Mouse (Mus musculus): ENCODE results near the gene Rnf212.

The Rnf212 gene

DNA sequence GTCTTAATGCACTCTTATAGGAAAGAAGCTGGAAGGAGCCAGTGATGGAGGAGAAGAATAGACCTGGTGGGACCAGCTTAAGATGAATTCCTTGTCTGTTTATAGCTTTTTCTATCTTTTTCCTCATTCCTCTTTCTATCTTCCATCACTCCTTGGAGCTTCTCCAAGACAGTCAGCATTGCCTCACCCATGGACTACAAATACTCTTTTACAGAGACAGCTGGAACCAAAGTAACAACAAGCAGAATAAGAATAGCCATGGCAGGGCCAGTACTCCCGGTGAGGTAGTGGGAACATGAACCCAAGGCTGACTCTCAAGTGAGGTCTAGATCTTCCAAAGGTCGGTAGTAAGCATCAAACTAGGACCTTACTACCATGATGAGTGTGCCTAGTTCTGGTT, 61.7 kb downstream of the Rnf212 start:
- no peak for DNase-seq (ENCODE audit: low spot score)

DNA sequence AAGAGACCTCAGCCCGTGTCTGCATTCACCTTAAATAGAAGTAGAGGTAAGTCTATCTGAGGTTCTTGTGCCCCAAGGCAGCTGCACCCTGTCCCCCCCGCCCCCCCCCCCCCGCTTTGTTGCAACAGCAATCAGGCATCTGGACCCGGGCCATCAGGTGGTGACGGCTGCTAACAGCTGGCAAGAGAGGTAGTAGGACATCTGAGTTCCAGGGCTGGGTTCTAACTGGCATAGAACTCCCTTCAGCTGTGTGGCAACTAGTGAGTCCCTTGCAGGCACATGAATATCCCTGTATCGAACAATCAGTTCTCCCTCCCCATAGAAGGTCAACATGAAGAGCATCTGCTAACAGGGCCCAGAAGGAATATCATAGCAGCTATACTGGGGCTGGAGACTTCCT, 62.8 kb downstream of the Rnf212 start:
- no peak for DNase-seq (ENCODE audit: low spot score)

DNA sequence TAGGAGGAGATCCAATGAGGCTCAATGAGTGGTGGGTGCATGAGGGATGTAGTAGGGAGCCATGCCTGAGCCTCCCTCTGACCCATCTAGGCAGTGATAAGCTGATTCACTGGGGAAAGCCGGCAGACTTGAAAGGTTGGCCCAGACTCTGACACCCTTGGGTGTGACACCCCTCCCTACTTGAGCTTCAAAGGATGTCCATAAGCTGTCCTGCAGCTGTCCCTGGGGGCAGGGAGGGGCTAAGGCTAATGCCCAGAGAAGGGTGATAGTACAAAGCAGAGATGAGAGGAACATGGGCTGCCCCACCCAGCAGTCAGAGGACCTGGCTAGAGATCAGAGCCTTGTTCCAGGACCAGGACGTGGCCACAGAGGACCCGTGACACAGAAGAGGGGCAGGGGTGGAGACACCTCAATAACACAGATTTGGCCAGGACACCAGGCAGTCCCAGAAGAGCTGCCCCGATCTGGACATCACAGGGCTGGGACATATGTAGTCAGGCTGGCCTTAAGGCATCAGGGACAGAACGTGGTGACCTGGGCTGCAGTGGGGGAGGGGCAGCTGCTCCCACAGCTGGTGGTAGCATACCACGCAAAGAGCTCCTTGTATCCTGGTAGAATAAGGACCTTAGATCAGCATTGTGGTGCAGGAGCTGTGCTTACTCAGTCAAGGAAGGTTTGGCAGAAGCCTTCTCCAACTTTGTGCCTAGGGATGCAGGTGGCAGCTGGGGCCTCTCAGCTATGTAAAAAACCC, 65.6 kb downstream of the Rnf212 start:
- DNase-seq (ENCODE audit: low spot score): no peak

DNA sequence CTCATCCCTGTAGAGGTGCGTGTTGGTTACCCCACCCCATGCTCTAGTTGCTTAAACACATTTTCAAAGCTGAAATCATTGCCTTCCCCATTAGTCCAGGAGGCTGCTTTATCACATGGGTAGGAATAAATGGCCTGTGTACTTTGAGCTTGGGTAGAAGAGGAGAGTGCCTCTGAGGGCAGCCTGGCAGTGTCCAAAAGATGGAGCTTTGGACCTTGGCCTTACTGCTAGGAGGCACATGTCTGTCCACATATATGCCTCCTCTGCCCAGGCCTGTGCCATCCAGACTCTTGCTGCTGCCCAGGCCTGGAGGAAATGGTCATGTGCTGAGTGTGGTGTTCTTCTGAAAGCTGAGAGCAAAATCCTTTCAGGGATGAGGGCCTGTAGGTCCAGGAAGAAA, 66.4 kb downstream of the Rnf212 start:
- no peak for DNase-seq (ENCODE audit: low spot score)

DNA sequence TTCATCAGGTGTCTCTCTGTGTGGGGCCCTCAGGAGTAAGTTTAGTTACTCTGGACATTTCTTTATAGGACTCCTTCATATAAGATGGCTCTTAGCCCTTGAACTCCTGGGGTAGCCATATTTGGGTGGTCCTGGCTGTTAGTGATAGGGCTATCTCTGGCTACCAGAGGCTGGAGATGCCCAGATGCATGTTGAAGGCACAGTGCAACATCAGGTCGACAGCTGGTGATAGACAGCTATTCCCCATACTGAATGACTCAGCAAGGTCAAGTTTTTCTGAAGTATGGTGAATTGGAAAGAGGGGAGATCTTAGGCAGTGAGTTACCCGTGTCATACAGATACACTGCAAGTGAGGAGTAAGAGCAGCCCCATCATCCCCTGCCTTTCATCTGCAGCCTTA, 67.0 kb downstream of the Rnf212 start:
- DNase-seq (ENCODE audit: low spot score): no peak

DNA sequence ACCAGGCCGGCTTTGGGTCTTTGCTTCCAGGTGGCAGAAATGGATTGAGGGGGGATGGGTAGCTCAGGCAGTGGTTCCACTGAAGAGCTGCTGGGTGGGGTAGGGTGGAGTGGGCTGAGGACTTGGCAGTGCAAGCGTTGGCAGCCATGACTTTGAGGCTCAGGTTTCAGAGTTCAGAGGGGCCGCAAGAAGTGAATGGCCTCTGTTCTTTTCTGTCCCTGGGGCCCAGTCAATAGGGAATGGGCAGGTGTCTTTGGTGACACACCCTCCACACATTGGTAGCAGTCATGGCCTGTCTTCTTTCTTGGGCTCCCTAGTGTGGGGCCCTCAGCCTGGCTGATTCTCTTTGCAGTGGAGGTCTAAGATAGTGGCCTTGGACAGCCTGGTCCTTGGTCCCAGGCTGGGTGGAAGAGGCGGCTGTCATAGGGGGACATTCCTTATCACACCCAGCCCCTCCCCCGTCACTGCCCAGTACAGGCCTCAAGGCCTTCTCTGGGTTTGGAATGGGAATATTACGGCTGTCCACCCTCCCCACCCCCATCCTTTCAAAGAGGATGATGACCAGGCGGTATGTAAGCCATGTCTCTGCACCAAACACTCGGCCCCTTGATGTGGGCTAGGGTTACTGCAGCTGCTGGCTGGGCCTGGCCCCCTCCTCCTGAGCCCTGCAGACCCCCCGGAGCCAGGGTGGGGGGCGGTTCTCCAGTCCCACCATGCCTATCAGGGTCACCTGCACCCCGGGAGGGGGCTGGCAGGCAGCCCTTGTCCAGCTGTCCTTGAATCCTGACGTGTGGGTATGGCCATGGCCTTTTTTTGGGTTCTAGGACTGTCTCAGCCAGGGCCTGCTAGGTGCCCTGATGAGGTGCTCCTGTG, 70.8 kb downstream of the Rnf212 start:
- DNase-seq (ENCODE audit: low spot score): no peak

DNA sequence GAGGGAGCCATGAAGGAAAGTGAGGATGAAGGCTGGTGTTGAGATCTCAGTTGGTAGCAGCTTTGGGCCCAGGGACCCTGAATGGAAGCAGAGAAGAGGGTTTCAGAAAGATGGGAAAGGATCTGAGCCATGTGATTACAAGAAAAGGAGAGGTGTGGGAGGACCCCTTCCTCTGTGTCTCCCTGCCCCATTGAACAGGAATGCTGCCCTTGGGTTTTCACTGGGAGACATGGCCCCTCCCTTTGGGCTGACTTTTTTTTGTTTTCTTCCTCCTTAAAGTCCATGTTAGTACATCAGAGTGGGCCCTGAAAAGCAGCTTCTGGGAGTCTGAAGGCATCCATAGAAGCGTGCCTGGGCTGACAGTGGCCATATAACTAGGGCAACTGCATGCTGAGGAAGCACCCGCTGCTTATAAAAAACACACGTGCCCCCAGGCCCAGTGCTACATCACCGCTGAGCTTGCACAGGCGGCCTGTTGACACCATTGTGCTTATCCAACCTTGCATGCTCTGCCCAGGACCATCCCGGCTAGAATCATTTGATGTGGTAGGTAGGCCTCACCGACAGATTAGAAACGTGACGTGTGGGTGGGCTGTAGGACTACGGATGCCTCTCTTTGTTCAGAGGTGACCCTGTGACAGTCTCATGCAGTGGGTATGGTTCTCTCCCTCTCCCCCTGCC, 73.3 kb downstream of the Rnf212 start:
- DNase-seq (ENCODE audit: low spot score): no peak

DNA sequence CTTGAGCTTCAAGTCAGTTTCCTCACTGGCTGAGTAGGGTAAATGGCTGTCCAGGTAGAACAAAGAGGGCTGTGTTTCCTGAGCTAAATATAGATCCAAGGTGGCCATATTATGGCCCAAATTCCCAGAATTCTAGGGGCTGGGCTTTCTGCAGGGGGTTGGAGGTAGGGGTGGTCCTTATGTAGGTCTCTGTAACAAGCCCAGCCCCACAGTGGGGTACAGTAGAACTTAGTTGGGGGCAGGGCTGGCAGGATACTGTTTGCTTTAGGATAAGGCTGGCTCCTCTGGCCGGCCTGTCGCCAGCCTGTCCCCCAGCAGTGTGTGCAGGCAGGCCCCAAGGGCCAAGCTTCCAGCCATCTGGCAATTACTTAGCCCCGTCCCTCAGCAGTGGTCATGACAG, 74.4 kb downstream of the Rnf212 start:
- no peak for DNase-seq (ENCODE audit: low spot score)

DNA sequence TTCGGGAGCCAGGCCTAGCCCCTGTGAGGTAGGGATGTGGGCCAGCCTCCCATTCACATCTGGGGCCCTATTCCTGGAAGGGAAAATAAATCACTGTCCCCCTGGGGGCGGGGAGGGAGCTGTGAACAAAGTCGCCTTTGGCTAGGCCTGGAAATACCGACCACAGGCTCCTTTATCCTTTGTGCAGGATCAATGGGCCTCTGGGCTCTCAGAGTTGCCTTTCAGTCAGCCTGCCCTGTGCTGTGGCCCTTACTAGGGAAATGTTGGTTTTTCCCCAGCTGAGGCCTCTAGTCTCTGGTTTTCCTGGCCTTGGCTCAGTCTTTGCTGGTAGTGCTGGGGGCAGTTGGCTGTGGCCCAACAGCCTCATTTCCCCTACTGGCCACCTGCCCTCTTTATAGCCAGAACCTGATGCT, 77.4 kb downstream of the Rnf212 start:
- DNase-seq (ENCODE audit: low spot score): peak; percentile 35

DNA sequence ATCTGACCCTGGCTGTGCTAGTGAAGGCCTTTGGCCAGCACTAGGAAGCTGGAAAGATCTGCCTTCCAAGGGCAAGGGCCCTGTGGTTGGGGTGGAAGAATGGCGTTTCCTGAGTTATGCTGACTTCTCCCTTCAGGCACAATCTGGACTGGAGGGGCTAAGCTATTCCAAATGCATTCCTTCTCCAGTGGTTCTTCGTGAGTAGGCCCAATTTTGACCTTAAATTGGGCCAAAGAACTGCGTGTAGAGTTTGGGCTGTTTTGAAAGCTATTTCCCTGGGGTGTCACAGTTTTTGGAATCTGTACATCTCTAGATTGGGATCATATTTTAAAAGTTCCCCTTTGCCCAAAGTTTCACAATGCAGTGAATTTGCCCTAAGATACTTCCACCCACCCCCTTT, 78.2 kb downstream of the Rnf212 start:
- DNase-seq (ENCODE audit: low spot score): no peak

DNA sequence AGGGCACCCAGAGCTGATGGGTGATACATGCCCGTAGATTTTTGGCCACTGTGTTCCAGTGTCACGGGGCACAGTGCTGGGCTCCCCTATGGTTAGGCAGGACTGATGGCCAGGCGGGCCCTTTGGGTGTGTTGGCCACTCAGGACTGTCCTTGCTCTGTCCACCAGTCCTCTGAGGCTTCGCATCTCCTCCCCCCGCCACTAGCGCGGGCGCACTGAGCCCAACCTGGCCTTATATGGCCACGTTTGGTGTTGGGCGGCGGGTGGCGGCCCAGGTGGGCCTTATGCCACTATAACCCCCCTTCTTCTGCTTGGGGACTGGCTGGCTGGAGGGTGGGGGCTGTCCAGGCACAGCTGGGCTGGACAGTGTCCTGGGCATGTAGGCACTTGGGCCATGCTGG, 78.9 kb downstream of the Rnf212 start:
- no peak for DNase-seq (ENCODE audit: low spot score)

DNA sequence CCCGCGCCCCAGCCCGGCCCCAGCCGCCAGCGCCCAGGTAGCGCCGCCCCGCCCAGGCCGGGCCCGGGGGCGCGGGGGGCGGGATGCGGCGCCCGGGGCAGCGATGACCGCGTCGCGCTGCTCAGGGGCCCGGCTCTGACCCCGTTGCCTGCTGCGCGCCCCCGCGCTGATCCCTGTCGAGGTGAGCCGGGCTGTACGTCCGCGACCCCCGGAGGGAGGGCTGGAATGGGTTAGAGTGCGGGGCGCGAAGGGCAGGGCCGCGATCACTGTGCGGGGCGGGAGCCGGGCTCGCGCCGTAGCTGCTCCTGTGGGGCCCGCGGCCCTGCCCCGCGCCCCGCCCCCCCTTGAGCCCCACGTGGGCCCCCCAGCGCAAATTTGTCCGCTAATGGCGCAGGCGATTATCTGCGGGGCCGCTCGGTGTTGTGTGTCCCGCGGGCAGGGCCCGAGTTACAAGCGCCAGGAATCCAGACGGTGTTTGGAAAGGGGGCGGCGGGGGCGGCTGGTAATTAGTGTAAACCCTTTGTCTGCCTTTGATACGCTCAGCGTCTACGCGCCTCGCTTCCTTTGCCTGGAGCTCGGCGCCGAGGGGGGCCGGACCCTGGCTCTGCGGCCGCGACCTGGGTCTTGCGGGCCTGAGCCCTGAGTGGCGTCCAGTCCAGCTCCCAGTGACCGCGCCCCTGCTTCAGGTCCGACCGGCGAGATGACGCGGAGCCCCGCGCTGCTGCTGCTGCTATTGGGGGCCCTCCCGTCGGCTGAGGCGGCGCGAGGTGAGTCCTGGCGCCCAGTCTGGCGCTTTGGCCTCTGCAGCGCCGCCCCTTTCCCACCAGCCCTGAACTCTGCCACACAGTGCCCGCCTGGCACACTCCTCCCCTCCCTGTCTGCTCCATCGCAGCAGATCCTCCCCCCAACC, 80.2 kb downstream of the Rnf212 start:
- no peak for DNase-seq (ENCODE audit: low spot score)

DNA sequence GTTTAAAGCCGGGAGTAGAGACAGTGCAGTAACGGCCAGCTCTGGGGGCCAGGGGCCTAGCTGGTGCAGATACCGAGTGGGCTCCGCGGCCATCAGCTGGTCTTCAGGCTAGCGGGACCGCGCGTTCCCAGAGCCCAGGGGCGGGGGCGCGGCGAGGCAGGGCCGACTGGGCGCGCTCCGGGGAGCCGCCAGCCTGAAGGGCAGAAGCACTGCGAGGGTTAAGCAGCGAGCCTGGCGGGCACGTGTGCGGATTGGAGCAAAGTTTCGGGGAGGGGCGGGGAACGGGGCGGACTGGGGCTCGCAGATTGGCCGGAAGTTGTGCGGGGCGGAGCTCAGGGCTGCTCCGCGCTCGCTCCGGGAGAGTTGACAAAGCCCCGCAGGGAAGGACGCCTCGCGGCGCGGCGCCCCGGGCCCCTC, 80.9 kb downstream of the Rnf212 start:
- no peak for DNase-seq (ENCODE audit: low spot score)

DNA sequence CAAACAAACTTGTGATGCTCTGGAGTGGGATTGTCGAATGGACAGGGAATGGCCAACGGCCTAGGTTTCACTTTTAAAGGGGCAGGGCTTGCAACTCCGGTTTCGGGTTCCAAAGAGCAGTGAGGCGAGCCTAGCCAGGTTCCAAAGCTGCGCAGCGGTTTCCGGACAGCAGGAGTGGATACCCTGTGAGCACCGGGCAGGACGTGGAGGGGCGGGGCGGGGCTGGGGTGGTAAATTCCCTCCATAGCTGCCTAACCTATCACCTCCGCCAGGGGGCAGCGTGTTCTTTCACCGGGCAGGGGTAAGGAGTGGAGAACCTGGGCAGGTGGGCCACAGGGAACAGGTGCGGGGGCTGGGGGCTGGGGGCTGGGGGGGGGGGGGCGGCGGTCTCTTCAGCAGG, 82.5 kb downstream of the Rnf212 start, which contains the start of gene Fgfrl1:
TSS of gene Fgfrl1 (plus strand) at position 112 of the 400 bp plus-strand sequence.
- no peak for DNase-seq (ENCODE audit: low spot score)

DNA sequence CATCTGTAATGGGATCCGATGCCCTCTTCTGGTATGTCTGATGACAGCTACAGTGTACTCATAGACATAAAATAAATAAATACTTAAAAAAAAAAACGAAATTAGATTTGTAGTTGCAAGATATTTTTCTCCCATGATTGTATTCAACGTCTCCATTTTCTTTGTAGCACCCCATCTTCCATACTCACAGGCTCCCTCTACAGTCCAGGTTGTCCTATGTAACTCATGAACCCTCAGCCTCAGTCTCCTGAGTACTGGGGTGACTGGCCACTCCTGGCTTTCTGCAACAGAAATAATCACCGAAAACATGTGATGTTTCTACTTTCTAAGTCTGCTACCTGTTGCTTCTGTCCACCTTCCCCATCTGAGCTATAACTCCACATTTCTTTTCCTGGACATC, 83.6 kb downstream of the Rnf212 start:
- no peak for DNase-seq (ENCODE audit: low spot score)

DNA sequence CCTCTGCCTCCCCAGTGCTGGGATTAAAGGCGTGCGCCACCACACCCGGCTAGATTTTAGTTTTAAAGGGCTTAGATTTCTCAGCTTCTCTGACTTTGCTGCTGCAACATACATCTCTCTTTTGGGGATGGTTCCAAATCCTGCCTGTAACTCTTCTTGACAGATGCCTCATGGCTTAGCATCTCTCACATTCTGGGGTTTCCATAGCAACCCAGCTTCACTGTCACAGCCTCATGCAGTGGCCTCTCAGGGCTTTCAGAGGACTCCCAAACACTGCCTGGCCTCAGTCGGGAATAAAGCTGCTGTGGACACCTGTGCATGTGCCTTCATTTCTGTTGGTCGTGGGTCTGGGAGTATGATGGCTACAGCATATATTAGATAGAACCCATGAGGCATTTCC, 85.7 kb downstream of the Rnf212 start:
- no peak for DNase-seq (ENCODE audit: low spot score)

DNA sequence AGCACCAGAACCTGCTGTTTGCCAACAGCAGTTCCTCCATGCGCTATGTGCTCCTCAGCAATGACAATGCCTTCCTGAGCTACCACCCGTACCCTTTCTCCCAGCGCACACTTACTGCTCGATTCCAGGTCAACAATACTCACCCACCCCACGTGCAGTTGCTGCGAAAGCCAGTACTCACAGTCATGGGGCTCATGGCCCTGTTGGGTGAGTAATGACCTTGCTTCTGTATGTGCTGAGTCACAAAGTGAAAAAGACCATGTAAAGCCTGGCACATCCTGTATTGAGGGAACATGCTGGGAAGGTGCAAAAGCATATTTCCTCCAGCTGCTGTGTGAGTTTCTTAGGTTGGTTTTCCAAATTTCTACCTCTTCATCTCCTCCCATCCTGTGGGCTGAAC, 93.9 kb downstream of the Rnf212 start:
- no peak for DNase-seq (ENCODE audit: low spot score)

DNA sequence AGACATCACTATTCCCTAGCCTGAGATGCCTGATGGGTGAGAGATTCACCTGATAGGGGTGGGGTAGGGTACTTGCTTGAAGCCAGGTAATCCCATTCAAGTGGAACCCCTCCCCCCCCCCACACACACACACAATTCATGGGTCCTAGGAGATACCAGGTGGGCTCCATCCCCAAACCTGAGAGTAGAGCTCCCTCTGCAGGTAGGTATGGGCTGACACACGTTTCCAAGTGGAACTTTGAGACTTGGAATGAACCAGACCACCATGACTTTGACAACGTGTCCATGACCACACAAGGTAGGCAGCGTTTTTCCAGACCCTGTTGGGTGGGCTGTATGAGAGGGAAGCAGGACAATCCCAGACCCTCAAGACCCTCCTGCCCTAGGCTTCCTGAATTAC, 94.9 kb downstream of the Rnf212 start:
- DNase-seq (ENCODE audit: low spot score): no peak
